Mouse (Mus musculus) brain, embryonic 18.5 days (tissue): ENCODE measurements at regions not wholly inside any gene's neighbourhood (a gene's known extent, or its start where the extent isn't known, plus 50 kb on each side); places are given as distances from the start of the nearest gene placed in this dataset.
"Not testable (repeated sequence)": the region's sequence is repeated elsewhere in the genome, so short reads cannot be mapped to it uniquely, and the experiment has no call there.

Source experiments
- DNase-seq: peaks from one replicate; pipeline ENCODE4 v3.0.0-alpha.2; 2012; ENCODE audit warnings: low read depth, low spot score

DNA sequence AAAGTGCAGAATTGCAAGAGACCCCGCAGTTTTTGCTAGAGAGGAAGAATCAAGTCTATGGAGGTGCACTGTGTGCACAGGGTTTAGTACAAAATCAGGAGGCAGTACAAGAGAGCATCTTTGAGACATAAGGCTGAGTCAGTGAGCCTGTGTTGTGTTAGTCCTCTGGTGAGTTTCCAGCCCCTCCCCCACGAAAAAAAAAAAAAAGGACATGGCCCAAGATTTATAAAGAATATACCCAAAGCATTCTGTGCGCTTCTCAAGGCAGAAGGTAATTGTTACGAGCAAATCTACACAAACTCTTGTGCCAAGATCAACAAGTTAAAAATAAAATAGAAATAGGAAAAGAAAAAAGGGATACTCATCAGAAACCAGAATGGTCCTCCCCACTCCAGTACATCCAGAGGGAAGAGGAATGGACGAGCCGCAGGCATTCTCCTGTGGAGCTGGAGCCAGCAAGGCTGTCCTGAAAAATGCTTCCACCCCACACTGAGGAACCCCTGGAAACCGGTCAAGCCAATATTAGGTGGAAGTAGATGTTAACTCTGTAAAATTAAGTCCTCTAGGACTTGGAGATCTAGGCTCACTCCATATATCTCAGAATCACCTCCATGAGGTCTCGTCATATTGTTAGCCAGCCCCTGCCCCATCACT, 150.7 kb upstream of the Hes1 start:
- no peak for DNase-seq

DNA sequence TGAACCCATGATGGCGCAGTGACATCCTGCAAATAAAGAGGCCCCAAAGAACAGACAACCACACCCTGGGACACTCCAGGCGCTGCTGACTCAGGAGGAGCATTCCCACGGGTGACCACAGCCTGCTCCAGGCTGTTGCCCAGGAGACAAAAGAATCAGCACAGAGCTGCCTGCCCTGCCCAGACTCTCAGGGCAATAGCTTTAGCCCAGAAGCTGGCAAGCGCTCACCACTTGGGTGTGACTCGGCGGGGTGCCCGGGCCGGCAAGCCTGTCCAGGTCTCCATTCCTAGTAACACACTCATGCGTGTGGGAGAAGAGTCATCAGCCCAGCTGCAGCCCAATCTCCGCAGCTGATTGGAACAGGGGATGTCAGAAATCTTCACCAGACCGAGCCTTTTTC, 148.8 kb upstream of the Hes1 start:
- DNase-seq = no peak

DNA sequence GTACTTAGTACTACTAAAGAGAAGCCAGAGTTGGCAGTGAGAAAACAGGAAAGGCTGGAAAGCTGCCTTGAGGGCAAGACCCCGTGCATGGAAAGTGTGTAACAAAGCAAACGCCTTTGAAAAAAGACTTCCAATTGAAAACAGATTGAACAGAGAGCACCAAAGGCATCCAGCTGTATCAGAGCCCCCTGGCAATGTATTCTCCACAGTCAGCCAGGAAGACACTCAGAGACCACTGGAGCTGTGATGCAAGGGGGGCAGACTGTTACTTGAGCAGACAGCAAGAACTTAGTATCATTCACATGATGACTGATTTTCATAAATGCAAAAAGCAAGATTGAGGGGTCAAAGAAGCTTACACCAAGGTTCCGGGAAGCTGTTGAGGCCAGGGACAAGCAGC, 146.2 kb upstream of the Hes1 start:
- DNase-seq = no peak

DNA sequence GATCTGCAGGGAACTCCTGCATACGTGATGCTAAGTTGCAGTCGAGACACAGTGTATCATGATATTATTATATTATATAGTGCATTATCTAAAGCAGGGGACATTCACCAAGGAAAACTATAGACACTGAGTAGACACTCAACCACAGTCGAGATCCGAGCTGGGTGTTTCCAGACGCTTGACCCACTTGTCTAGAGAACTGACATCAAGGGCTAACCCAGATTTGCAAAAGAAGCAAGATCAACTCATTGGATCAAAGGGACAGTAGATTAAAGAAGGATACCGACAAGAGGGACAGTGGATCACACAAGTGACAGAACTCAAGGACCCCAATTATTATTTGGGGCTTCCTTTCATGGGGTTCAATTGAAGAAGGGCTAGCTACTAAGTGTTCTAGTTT, 145.8 kb upstream of the Hes1 start:
- DNase-seq = no peak

DNA sequence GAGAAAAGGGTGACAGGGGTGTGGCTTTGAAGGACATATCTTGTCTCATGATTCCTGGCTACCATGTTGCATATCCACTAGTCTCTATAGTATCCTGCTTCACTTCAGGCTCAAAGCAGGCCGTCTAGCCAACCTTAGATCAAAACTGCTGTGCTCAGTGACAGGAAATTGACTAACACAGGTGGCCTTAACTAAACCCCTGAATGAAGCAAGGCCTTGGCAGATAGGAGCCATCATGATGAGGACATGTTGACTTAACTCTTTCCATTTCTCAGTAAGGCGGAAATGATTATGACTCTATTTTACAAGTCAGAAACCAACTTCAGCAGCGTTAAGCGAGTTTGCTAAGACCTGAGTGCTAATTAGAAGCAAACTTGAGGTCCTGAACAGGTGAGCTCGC, 143.2 kb upstream of the Hes1 start:
- no peak for DNase-seq

DNA sequence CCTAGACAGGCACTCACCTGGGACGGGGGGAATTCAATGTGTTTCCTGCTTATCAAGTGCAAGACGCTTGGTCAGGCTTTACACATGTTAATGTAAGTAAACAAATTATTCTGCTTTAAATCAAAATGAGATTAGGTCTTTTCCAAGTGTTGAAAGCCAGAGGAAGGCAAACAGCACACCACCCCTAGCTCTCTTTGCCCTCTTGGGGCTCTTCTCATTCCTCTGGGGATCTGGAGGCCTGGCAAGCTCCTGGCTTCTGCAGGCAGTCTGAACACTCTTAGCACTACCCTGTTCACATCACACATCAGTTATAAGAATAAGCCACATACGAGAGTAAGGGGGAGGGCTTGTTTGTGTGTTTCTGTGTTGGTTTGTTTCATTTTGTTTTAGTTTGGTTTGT, 142.8 kb upstream of the Hes1 start:
- DNase-seq = no peak

DNA sequence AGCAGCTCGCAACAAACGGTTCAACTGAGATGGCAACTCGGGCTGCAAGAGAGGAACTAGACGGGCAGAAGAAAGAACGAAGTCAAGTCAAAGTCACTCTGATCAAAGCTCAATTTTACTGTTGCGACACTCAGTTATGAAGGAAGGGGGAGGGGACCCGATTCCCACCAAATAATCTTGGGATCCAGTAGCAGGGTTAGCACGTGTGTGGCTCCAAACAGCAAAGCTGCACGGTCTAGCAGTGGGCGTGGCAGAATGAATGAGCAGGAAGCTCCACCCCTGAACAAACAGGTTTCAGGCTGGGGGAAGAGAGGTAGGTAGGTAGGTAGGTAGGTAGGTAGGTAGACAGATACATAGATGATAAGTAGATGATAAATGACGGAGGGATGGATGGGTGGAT, 136.9 kb upstream of the Hes1 start:
- not testable (repeated sequence) for DNase-seq

DNA sequence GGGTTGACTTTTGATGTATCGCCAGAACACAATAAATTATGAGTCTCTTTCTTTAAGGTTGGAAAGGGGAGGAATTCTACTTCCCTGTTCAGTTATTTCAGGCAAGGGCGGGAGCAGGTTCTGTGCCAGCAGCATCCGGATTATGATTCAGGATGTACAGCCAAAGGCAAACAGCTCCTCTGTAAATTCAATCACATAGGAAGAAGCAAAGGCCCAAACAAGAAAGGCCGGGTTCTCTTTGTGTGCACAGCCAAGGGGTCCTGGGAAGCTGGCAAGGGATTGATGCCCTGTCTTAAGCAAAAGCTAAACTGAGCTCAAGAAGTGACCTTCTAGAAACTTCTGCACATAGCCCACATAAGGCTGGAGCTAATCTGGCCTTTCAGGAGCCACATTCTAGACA, 135.9 kb upstream of the Hes1 start:
- DNase-seq = no peak

DNA sequence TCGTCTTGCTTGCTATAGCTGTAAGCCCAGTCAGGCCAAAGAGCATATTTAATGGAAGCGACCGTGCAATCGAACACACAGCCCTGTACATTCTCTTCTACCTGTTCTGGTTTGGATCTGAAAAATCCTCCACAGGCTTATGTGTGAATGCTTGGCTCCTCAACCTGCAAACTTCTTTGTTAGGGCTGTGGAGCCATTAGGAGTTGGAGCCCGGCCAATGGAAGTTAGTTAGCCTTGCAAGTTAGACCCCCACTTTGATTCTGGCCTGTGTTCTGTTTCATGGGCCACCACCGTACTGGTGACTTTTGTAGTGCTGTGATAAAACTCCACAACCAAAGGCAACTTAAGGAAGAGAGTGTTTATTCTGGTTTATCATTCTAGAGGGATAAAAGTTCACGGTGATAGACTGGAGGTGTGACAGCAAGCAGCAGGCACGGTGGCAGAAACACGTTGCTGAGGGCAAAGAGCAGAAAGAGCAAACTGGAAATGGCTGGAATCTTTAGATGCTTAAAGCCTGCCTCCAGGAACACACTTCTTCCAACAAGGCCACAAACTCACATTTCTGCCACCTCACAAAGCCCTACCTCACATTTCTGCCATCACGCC, 132.3 kb upstream of the Hes1 start:
- no peak for DNase-seq

DNA sequence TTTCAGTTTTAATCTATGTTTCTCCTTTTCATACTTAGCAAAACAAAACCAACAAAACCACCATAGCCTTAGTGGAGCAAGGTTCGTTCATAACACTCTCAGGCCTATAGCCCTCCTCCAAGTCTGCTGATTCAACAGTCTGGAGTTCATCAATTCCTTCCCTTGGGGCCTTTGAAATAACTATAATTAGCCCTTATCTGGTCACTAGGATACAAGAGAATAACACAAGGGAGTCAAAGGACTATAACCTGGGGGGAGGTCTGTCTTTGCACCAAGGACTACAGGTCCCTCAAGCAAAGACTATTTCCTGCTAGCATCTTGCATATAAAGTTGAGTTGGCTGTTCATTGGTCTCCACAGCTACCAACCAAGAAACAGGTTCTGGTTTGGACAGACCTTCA, 129.5 kb upstream of the Hes1 start:
- DNase-seq = no peak

DNA sequence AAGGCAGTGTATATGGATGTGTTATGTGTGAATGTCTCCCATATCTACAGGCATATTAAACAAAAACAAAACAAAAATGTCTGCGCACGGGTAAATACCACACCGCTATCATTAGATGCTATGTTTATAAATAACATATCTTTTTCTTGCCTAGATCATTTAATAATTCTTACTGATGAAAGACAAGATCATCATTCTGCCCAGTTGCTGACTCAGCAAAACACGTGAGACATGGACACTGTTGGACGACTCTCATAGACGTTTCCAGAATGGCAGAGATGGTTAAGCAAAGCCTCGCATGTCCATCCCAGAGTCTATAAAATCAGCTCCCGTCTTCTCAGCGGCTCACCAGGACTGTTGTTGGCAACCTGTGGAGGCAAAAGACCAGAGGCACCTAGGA, 125.5 kb upstream of the Hes1 start:
- DNase-seq = no peak

DNA sequence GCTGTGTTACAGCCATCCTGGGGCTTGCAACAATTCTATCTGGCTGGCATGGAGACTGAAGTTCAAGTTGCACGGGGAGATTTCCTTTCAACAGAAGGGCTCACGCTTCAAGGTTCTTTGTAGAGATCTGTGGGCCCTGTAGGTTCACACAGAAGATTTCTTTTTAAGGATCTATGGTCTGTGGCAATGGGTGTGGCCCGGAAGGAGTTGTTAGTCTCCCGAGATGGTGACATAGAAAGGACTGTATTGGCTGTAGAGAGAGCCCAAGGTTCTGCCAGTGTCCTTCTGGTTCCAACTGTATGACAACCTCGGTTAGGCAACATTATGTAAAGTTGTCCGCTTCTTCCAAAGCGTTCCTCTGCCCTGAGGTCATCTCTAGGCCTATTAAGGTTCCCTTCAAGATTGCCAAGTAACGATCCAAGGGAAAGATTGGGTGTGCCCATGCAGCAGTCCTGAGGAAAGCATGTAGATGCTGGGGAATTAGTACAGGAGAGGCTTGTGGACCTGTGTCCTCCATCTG, 124.8 kb upstream of the Hes1 start:
- no peak for DNase-seq

DNA sequence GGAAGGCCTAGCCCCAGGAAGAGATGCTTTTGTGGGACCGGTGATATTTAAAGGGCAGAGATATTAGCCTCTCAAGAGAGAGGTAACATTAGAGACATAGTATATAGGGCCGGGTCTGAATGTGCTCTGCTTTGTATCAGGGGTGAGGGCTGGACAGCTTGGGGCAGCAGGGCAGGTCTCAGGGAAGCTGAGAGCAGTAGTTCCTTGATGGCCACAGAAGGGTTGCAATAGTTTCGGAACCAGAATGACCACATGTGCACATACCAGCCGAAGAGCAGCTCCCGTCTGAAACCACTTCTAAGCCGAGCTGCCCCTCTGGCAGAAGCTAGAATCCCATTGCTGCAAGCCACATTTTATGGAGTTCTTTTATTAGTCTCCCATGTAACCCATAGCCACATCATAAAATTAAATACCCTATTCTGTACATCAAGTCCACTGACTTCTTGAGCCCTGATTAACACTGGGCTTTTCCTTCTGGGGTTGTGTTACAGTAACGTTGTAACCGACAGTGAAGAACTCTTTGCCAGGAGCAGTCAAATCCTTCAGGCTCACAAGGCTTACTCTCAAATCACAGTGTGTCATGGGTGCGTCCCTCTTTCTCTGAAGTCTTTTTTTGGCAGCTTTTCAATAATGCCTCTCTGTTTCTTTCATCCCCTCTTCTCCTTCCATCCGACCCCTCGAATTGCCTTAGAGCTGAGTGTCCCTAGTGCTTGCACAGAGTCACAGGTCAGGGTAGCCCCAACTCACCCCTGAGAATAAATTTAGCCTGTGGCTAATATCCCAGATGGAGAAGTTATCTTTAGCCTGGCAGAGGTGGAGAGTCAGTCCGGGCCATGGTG, 124.1 kb upstream of the Hes1 start:
- DNase-seq = no peak

DNA sequence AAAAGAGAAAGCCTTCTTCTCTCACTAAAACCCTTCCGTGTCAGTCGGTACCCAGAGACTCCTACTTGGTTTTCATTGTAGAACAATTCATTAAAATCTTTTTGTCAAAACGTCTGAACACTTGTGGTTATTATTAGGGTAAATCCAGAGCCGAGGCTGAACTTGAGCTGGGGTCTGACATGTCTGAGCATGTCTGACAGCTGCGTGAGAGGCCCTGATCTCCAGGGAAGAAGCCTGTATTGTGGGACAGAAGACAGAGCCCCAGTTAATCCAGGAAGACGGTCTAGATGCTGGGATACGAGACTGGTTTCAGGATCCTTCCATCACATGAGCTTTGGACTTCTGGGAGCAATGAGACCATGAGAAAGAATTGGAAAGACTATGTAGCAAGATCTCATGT, 122.1 kb upstream of the Hes1 start:
- DNase-seq = no peak

DNA sequence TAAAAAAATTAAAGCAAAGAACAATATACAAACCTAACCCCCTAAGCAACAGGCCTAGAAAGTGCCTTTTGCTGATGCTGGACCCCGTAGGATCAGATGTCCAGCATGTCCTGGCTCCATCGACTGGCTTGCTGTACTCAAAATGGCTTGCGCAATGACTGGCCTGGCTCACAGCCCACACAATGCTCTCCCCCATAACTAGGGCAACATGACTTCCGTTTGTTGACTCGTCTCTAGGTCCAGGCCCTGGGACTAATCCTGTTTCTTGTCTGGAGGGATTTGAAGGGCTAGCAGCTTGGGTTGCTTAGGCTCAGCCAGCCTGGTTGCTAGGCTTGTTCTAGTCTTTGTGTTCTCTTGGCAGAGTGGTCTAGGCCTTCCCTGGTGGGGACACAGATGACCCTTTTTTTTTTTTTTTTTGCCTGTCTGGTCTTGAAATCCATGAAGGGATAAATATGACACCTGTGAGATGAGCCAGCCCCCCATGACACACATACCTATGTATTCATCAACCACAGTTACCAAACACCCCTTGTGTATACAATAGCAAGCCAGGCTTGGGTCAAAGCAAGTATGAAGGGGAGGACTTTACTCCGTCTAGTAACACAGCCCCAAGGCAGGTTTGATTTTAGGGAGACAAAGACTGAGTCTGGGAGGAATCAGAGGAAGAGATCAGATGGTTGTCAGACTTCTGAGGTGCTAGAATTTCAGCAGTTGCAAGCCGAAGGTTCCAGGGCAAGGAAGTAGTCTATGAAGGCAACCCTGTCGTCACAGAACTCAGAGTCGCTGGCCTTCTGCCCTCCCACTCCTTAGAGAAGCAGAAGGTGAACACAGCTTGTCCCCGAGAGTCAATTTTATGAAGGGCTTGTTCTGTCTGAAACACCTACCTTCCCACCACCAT, 120.0 kb upstream of the Hes1 start:
- DNase-seq = no peak

DNA sequence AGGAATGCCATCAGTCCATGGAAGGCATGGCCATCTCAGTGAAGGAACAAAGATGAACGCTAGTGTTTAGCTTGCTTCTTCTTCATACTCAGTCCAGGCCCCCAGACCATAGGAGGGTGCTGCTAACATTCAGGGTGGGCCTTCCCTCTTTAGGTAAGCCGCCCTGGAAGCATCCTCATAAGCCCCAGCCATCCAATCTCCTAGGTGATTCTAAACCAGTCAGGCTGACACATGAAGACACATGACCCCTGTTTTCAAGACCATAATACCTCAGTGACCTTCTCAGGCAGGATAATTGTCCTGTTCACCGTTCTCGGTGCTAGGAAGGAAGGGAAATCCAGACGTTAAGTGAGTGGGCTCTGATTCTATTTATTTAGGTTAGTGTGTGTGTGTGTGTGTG, 119.2 kb upstream of the Hes1 start:
- no peak for DNase-seq

DNA sequence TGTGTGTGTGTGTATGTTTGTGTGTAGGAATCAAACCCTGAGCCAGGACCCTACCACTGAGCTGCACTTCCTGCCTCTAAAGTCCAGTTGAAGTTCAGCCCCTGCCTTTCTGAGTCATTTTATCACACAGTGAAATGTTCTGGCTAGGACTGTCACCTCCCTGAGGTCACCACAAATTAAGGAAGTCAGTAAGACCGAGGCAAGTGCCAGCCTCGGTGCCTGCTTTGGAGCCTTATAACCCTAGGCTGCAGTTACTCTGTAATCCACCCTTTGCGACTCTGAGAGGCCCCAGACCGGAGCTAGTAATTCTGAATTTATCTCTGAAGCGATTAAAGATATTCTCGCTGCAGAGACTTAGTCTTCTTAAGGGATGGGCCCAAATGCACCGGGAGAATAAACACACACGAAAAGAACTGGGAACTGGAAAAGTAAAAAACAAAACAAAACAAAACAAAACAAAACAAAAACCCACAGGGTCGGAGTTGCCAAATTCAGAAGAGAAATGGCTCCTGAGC, 118.8 kb upstream of the Hes1 start:
- DNase-seq = no peak

DNA sequence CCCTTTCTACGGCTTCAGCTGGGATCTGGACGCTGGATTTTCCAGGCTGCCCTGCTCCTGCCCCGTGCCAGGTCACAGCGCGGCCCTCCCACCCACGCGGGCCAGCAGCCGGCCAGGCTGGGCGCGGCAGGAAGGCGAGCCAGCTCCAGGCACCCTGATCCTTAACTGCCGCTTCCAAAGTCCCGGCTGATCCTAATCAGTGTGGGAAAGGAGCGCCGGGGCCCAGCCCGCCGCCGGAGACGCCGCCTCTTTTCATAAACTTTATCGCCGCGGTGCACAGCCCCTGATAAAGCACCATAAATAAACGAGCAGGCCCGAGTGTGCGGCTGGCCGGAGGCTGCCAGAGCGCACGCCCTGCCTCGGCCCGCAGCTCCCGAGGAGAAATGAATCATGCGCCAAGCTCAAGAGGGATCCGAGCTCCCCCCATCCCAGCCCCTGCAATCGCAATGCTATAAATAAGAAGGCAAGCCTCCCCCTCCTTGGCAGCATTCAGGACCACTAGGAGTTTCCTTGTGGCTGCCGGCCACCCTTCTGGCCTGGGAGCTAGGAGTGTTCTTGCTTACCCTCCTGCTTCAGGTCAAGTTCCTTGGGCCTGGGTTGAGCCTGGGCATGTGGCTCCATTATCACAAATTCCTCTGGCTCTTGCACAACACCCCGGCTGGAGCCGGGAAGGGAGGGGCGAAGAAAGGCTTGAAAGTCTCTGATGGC, 118.1 kb upstream of the Hes1 start:
- DNase-seq = no peak

DNA sequence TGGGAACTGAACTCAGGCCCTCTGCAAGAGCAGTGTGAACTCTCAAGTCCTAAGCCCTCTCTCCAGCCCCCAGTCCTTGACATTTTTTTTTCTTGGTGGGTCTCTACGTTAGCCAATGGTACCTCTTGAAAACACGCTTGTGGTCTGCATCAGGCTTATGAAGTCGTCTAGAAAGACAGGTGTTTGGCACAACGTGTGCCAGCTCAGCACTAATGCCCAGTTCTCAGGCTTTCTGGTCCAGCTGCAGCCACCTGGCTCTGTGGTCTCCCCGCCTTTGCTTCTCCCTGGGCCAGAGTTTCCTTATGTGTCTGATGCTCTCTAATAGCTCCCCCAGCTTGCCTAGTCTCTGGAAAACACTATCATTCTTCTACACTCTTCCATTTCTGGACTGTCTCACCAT, 117.2 kb upstream of the Hes1 start:
- DNase-seq = no peak

DNA sequence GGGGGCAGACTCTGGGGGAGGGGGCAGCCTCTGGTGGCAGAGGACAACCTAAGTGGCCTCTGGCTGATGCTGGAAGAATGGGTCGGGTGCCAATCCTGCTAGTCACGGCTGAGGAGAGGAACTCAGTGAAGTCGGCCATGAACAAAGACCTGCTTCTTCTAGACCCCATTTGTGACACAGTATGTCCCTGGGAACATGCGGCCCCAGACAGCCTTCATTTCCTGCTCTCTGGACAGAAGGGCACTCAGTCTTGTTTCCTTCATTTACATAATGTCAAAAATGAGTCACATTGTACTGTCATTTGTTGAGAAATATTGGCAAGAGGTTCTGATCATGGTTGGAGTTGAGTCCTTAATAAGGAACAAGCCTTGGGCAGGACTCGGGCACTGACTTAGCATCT, 116.5 kb upstream of the Hes1 start:
- no peak for DNase-seq

DNA sequence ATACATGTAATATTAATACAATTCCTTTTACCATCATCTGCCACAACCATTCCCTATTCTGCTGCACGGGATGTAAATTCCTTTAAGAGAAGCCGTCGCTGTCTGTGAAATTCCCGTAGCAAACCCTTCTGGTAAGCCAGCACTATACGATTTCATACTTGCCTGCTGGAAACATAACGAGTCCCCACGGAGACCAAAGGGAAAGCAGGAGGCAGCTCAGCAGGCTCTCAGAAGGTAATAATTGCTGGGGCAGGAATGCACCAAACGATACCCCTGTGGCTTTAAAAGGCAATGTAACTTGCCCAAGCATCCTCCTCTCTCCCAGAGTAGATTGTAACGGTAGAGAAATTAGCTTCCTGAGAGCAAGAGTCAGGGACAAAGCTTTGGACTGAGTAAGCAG, 114.0 kb upstream of the Hes1 start:
- no peak for DNase-seq
